Mouse (Mus musculus): ENCODE results near the gene Mamstr. TPM values are rescaled to one million over a fixed set of nuclear protein-coding genes. Genes with fewer than 3 reads are reported as not detected.

Mamstr gene
- polyA plus RNA-seq, 1 experiment from 2014 or later: 1.6 TPM

GRCm38 (mm10) chr7:45692364-45692763 is 52.6 kb downstream of the Mamstr start:
- DNase-seq (ENCODE audit: low spot score): no peak

- DNase-seq (ENCODE audit: low spot score): no peak
Observed at GRCm38 (mm10) chr7:45693921-45694591, 54.3 kb downstream of the Mamstr start, which contains the start of gene Sec1. TSS of gene Sec1 (minus strand) at chr7:45694402.

GRCm38 (mm10) chr7:45695098-45695497 is 55.3 kb downstream of the Mamstr start:
- DNase-seq (ENCODE audit: low spot score): peak; percentile 50

Other genes starting within 250 kb of the Mamstr start
- 198 and 222 TPM in 2 replicates for gene Snrnp70, start 244.2 kb upstream of the Mamstr start, polyA plus RNA-seq (2015; fragmentation: Nextera tagmentation; extraction: Ambion mirVana)
- gene Kcna7, start 234.3 kb upstream of the Mamstr start, polyA plus RNA-seq (2015; fragmentation: Nextera tagmentation; extraction: Ambion mirVana): 0.14 and 0.34 TPM in 2 replicates
- gene Ntf5, start 226.3 kb upstream of the Mamstr start, polyA plus RNA-seq (2015; fragmentation: Nextera tagmentation; extraction: Ambion mirVana): 3.9 and 4.2 TPM in 2 replicates
- not detected in 2 replicates for gene Lhb, start 219.2 kb upstream of the Mamstr start, polyA plus RNA-seq (2015; fragmentation: Nextera tagmentation; extraction: Ambion mirVana)
- gene Gys1, start 205.1 kb upstream of the Mamstr start, polyA plus RNA-seq (2015; fragmentation: Nextera tagmentation; extraction: Ambion mirVana): 9.4 and 10.5 TPM in 2 replicates
- gene Ruvbl2, start 201.9 kb upstream of the Mamstr start, polyA plus RNA-seq (2015; fragmentation: Nextera tagmentation; extraction: Ambion mirVana): 129 and 143 TPM in 2 replicates
- gene Ftl1, start 180.1 kb upstream of the Mamstr start, polyA plus RNA-seq (2015; fragmentation: Nextera tagmentation; extraction: Ambion mirVana): 3,702 and 3,772 TPM in 2 replicates
- 177 and 178 TPM in 2 replicates for gene Bax, start 173.1 kb upstream of the Mamstr start, polyA plus RNA-seq (2015; fragmentation: Nextera tagmentation; extraction: Ambion mirVana)
- gene Tulp2, start 158.1 kb upstream of the Mamstr start, polyA plus RNA-seq (2015; fragmentation: Nextera tagmentation; extraction: Ambion mirVana): 2.6 and 2.8 TPM in 2 replicates
- not detected in 2 replicates for gene Gm45808, start 153.2 kb upstream of the Mamstr start, polyA plus RNA-seq (2015; fragmentation: Nextera tagmentation; extraction: Ambion mirVana)
- gene Dhdh, start 151.2 kb upstream of the Mamstr start, polyA plus RNA-seq (2015; fragmentation: Nextera tagmentation; extraction: Ambion mirVana): 1.1 and 1.5 TPM in 2 replicates
- 110 and 111 TPM in 2 replicates for gene Nucb1, start 129.6 kb upstream of the Mamstr start, polyA plus RNA-seq (2015; fragmentation: Nextera tagmentation; extraction: Ambion mirVana)
- gene Ppp1r15a, start 113.7 kb upstream of the Mamstr start, polyA plus RNA-seq (2015; fragmentation: Nextera tagmentation; extraction: Ambion mirVana): 16.2 and 17.2 TPM in 2 replicates
- gene Plekha4, start 113.6 kb upstream of the Mamstr start, polyA plus RNA-seq (2015; fragmentation: Nextera tagmentation; extraction: Ambion mirVana): 3.3 and 4.6 TPM in 2 replicates
- 1.1 and 1.2 TPM in 2 replicates for gene Hsd17b14, start 85.1 kb upstream of the Mamstr start, polyA plus RNA-seq (2015; fragmentation: Nextera tagmentation; extraction: Ambion mirVana)
- 86.5 and 87.3 TPM in 2 replicates for gene Bcat2, start 69.8 kb upstream of the Mamstr start, polyA plus RNA-seq (2015; fragmentation: Nextera tagmentation; extraction: Ambion mirVana)
- gene Fgf21, start 24.5 kb upstream of the Mamstr start, polyA plus RNA-seq (2015; fragmentation: Nextera tagmentation; extraction: Ambion mirVana): 17.5 and 20.5 TPM in 2 replicates
- gene Fut1, start 22.7 kb upstream of the Mamstr start, polyA plus RNA-seq (2015; fragmentation: Nextera tagmentation; extraction: Ambion mirVana): 1.4 and 3.2 TPM in 2 replicates
- 0.08 and 0.16 TPM in 2 replicates for gene Izumo1, start 18.2 kb upstream of the Mamstr start, polyA plus RNA-seq (2015; fragmentation: Nextera tagmentation; extraction: Ambion mirVana)
- gene Rasip1, start 12.5 kb upstream of the Mamstr start, polyA plus RNA-seq (2015; fragmentation: Nextera tagmentation; extraction: Ambion mirVana): 2.9 and 4.4 TPM in 2 replicates
- gene Fut2, start 26.4 kb downstream of the Mamstr start, polyA plus RNA-seq (2015; fragmentation: Nextera tagmentation; extraction: Ambion mirVana): 0.44 and 0.52 TPM in 2 replicates
- 0.73 and 0.76 TPM in 2 replicates for gene Ntn5, start 44.0 kb downstream of the Mamstr start, polyA plus RNA-seq (2015; fragmentation: Nextera tagmentation; extraction: Ambion mirVana)
- 0.30 and 0.53 TPM in 2 replicates for gene Sec1, start 54.4 kb downstream of the Mamstr start, polyA plus RNA-seq (2015; fragmentation: Nextera tagmentation; extraction: Ambion mirVana)
- 0.35 and 0.36 TPM in 2 replicates for gene Car11, start 59.9 kb downstream of the Mamstr start, polyA plus RNA-seq (2015; fragmentation: Nextera tagmentation; extraction: Ambion mirVana)
- 10.6 and 13.4 TPM in 2 replicates for gene Dbp, start 65.1 kb downstream of the Mamstr start, polyA plus RNA-seq (2015; fragmentation: Nextera tagmentation; extraction: Ambion mirVana)
- gene Rpl18, start 75.5 kb downstream of the Mamstr start, polyA plus RNA-seq (2015; fragmentation: Nextera tagmentation; extraction: Ambion mirVana): 1,315 and 1,426 TPM in 2 replicates
- gene Sphk2, start 78.0 kb downstream of the Mamstr start, polyA plus RNA-seq (2015; fragmentation: Nextera tagmentation; extraction: Ambion mirVana): 19.8 and 21.8 TPM in 2 replicates
- 0.50 and 0.66 TPM in 2 replicates for gene Fam83e, start 81.2 kb downstream of the Mamstr start, polyA plus RNA-seq (2015; fragmentation: Nextera tagmentation; extraction: Ambion mirVana)
- gene Spaca4, start 85.8 kb downstream of the Mamstr start, polyA plus RNA-seq (2015; fragmentation: Nextera tagmentation; extraction: Ambion mirVana): not detected in 2 replicates
- gene Lmtk3, start 143.8 kb downstream of the Mamstr start, polyA plus RNA-seq (2015; fragmentation: Nextera tagmentation; extraction: Ambion mirVana): not detected in 2 replicates
- 4.1 and 5.8 TPM in 2 replicates for gene Sult2b1, start 144.7 kb downstream of the Mamstr start, polyA plus RNA-seq (2015; fragmentation: Nextera tagmentation; extraction: Ambion mirVana)
- 96.3 and 98.0 TPM in 2 replicates for gene Cyth2, start 174.6 kb downstream of the Mamstr start, polyA plus RNA-seq (2015; fragmentation: Nextera tagmentation; extraction: Ambion mirVana)
- gene Kcnj14, start 184.8 kb downstream of the Mamstr start, polyA plus RNA-seq (2015; fragmentation: Nextera tagmentation; extraction: Ambion mirVana): 0.10 and 0.31 TPM in 2 replicates
- 48.7 and 50.8 TPM in 2 replicates for gene Grwd1, start 191.0 kb downstream of the Mamstr start, polyA plus RNA-seq (2015; fragmentation: Nextera tagmentation; extraction: Ambion mirVana)
- gene Kdelr1, start 232.8 kb downstream of the Mamstr start, polyA plus RNA-seq (2015; fragmentation: Nextera tagmentation; extraction: Ambion mirVana): 35.8 and 38.7 TPM in 2 replicates
- gene Grin2d, start 238.4 kb downstream of the Mamstr start, polyA plus RNA-seq (2015; fragmentation: Nextera tagmentation; extraction: Ambion mirVana): 0.13 and 0.23 TPM in 2 replicates

Measured in thymus, postnatal 0 days (tissue).